Mouse (Mus musculus): ENCODE data around the gene Cdkn1c. TPM values are rescaled to one million over a fixed set of nuclear protein-coding genes. Genes with fewer than 3 reads are reported as not detected.
A peak's percentile ranks its signal among the peaks of the same experiment; 100 is the strongest.

The Cdkn1c gene
- total and polyA plus RNA-seq, 2 experiments: 2.2 to 2.4 TPM

GRCm38 (mm10) chr7:143437894-143438581 lies 22.8 kb downstream of the Cdkn1c start:
- H3K79me2 ChIP-seq (ENCODE audit: control insufficient read depth, insufficient read depth, low read length): no peaks in the 10 kb centered on the region
- TF ChIP-seq CTCF (IDR thresholded peaks at IDR 0.05; ENCODE audit: low read depth, low read length) (no peak), POLR2A (IDR thresholded peaks at IDR 0.05; ENCODE audit: extremely low read depth, insufficient read depth, low read length) (no peak)
- peaks cover 11% of the 10 kb centered on the region for H3K27me3 ChIP-seq (ENCODE audit: control insufficient read depth, insufficient read depth, low read length)
- WGBS: 10% methylated on average over 57 of the region's 63 CpGs
- peak overlapping the region; percentile 44; the same call in 1 of the 2 replicates for H3K4me3 ChIP-seq (ENCODE audit: insufficient read depth, low read depth, low read length)
- no peaks in the 10 kb centered on the region for H3K4me1 ChIP-seq (ENCODE audit: control insufficient read depth, insufficient read depth, low read length)
- H3K36me3 ChIP-seq (ENCODE audit: control insufficient read depth, insufficient read depth, low read length): no peaks in the 10 kb centered on the region
- no peak overlapping the region for H3K27ac ChIP-seq (replicated peaks; ENCODE audit: insufficient read depth, low read depth, low read length)
- no peak for DNase-seq (ENCODE audit: extremely low read depth, low read depth, low spot score)
- no peak overlapping the region for H3K9ac ChIP-seq (ENCODE audit: low read depth, low read length)

DNA sequence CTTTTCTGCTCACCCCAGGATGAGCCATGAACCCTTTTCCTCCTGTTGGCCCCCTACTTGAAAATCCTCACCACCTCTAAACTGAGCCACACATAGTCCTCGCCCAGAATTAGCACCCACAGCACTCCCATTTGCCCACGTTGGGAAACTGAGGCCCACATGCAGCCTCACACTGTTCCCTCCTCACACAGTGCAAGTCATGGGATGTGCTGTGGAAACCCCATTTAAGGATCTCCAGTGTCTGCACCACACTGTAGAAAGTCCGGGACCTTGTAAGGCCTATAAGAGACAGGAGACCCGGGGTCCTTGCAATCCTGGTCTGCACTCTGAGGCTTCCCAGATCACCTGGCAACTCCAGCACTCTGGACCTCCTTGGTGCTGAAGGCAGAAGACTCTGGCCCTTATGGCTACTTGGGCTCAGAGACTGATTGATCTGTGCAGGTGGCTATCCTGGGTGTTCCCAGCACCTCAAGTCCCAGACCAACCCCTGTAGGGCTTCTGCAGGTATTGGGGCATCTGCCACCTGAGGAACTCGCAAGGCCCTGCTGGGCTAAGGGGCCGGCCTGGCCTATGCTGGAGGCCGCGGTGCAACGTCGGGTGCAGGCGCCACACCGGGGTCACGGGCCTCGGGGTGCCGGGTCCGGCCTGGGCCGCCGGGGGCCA lies 23.5 kb downstream of the Cdkn1c start:
- Histone ChIP-seq H3K36me3 (ENCODE audit: control insufficient read depth, insufficient read depth, low read length) (no peaks in the 10 kb centered on the region), H3K9ac (ENCODE audit: low read depth, low read length) (no peak overlapping the region), H3K27ac (replicated peaks; ENCODE audit: insufficient read depth, low read depth, low read length) (no peak overlapping the region), H3K4me3 (ENCODE audit: insufficient read depth, low read depth, low read length) (peak overlapping the region; percentile 44; the same call in 1 of the 2 replicates), H3K79me2 (ENCODE audit: control insufficient read depth, insufficient read depth, low read length) (no peaks in the 10 kb centered on the region), H3K27me3 (ENCODE audit: control insufficient read depth, insufficient read depth, low read length) (peaks cover 11% of the 10 kb centered on the region), H3K4me1 (ENCODE audit: control insufficient read depth, insufficient read depth, low read length) (no peaks in the 10 kb centered on the region)
- 52% methylated on average over 18 of the region's 18 CpGs for WGBS
- no peak for DNase-seq (ENCODE audit: extremely low read depth, low read depth, low spot score)
- no peak for TF ChIP-seq CTCF (IDR thresholded peaks at IDR 0.05; ENCODE audit: low read depth, low read length)
- no peak for TF ChIP-seq POLR2A (IDR thresholded peaks at IDR 0.05; ENCODE audit: extremely low read depth, insufficient read depth, low read length)

GRCm38 (mm10) chr7:143433331-143433730 lies 27.5 kb downstream of the Cdkn1c start:
- Histone ChIP-seq H3K27ac (replicated peaks; ENCODE audit: insufficient read depth, low read depth, low read length) (no peak overlapping the region), H3K4me3 (ENCODE audit: insufficient read depth, low read depth, low read length) (no peak overlapping the region), H3K27me3 (ENCODE audit: control insufficient read depth, insufficient read depth, low read length) (peaks cover 8% of the 10 kb centered on the region), H3K4me1 (ENCODE audit: control insufficient read depth, insufficient read depth, low read length) (no peaks in the 10 kb centered on the region), H3K79me2 (ENCODE audit: control insufficient read depth, insufficient read depth, low read length) (no peaks in the 10 kb centered on the region), H3K9ac (ENCODE audit: low read depth, low read length) (no peak overlapping the region), H3K36me3 (ENCODE audit: control insufficient read depth, insufficient read depth, low read length) (no peaks in the 10 kb centered on the region)
- TF ChIP-seq POLR2A (IDR thresholded peaks at IDR 0.05; ENCODE audit: extremely low read depth, insufficient read depth, low read length) (no peak), CTCF (IDR thresholded peaks at IDR 0.05; ENCODE audit: low read depth, low read length) (no peak)
- peak; percentile 47 for DNase-seq (ENCODE audit: extremely low read depth, low read depth, low spot score)
- WGBS: 70% methylated on average over 7 of the region's 7 CpGs

GRCm38 (mm10) chr7:143432631-143433030 lies 28.2 kb downstream of the Cdkn1c start:
- H3K4me3 ChIP-seq (ENCODE audit: insufficient read depth, low read depth, low read length): no peak overlapping the region
- no peak for DNase-seq (ENCODE audit: extremely low read depth, low read depth, low spot score)
- no peaks in the 10 kb centered on the region for H3K4me1 ChIP-seq (ENCODE audit: control insufficient read depth, insufficient read depth, low read length)
- no peak overlapping the region for H3K9ac ChIP-seq (ENCODE audit: low read depth, low read length)
- H3K27me3 ChIP-seq (ENCODE audit: control insufficient read depth, insufficient read depth, low read length): peaks cover 4% of the 10 kb centered on the region
- no peak overlapping the region for H3K27ac ChIP-seq (replicated peaks; ENCODE audit: insufficient read depth, low read depth, low read length)
- no peaks in the 10 kb centered on the region for H3K36me3 ChIP-seq (ENCODE audit: control insufficient read depth, insufficient read depth, low read length)
- 91% methylated on average over 1 of the region's 1 CpGs for WGBS
- no peaks in the 10 kb centered on the region for H3K79me2 ChIP-seq (ENCODE audit: control insufficient read depth, insufficient read depth, low read length)
- TF ChIP-seq POLR2A (IDR thresholded peaks at IDR 0.05; ENCODE audit: extremely low read depth, insufficient read depth, low read length): no peak
- no peak for TF ChIP-seq CTCF (IDR thresholded peaks at IDR 0.05; ENCODE audit: low read depth, low read length)

DNA sequence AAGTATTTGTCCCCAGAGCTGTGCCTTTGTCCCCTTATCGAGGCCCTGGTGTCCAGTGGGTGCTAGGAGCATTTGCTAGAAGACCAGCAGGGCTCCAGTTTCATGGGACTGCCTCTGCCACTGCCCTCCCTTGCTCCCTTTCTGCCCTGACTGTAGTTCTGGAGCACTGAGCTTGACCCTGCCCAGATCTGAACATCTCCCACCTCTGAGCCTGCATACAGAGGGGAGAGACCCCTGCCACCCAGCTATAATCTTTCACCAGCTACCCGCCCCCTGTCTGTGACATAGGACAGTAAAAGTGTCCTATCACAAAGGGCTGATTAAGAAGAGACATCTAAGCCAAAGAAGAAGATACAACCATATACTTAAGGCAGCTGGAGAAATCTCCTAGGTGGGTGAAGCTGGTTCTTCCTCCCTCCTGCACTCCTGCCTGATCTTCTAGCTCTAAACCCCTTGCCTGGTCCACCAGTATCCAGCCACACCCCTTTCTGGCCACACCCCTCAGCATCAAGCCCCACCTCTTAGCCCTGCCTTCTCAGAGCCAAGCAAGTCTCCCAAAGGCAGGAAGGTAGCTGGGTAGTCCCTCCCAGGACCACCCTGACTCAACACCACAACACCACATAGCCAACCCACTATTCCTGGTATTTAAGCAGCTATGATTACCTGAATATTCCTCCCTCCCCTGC lies 31.9 kb downstream of the Cdkn1c start:
- Histone ChIP-seq H3K79me2 (ENCODE audit: control insufficient read depth, insufficient read depth, low read length) (no peaks in the 10 kb centered on the region), H3K36me3 (ENCODE audit: control insufficient read depth, insufficient read depth, low read length) (no peaks in the 10 kb centered on the region), H3K9ac (ENCODE audit: low read depth, low read length) (no peak overlapping the region), H3K4me1 (ENCODE audit: control insufficient read depth, insufficient read depth, low read length) (no peaks in the 10 kb centered on the region), H3K27ac (replicated peaks; ENCODE audit: insufficient read depth, low read depth, low read length) (no peak overlapping the region), H3K27me3 (ENCODE audit: control insufficient read depth, insufficient read depth, low read length) (no peaks in the 10 kb centered on the region), H3K4me3 (ENCODE audit: insufficient read depth, low read depth, low read length) (no peak overlapping the region)
- WGBS: 81% methylated on average over 2 of the region's 2 CpGs
- DNase-seq (ENCODE audit: extremely low read depth, low read depth, low spot score): no peak
- no peak for TF ChIP-seq POLR2A (IDR thresholded peaks at IDR 0.05; ENCODE audit: extremely low read depth, insufficient read depth, low read length)
- no peak for TF ChIP-seq CTCF (IDR thresholded peaks at IDR 0.05; ENCODE audit: low read depth, low read length)
